19 mouse cellular contexts compared by ENCODE assay signal in genomic region chr5:122883237-122883636, GRCm38 (mm10).
"Had no signal": no experiment of that assay in that cellular context is flagged by ENCODE, and none has a peak within 500 bp of the region (broad histone marks: within the 10 kb centered on the region; RNA-seq: fewer than 3 reads in every experiment).

No protein-coding gene starts in this region.

- H3K4me2 ChIP-seq: limb, embryonic 12.5 days; limb, embryonic 15.5 days; liver, embryonic 11.5 days; lung, embryonic 14.5 days; midbrain, embryonic 12.5 days; midbrain, embryonic 15.5 days; neural tube, embryonic 12.5 days; neural tube, embryonic 15.5 days; stomach, embryonic 15.5 days had no signal

- H3K9ac ChIP-seq: limb, embryonic 12.5 days; limb, embryonic 15.5 days; liver, embryonic 14.5 days; liver, postnatal 0 days; lung, embryonic 14.5 days; midbrain, embryonic 12.5 days; midbrain, embryonic 15.5 days; neural tube, embryonic 12.5 days; neural tube, embryonic 15.5 days; stomach, embryonic 15.5 days had no signal

- ATAC-seq: liver, postnatal 0 days; midbrain, embryonic 15.5 days had no signal

- H3K9me3 ChIP-seq: limb, embryonic 12.5 days; limb, embryonic 15.5 days; midbrain, embryonic 12.5 days; midbrain, embryonic 15.5 days; neural tube, embryonic 12.5 days; neural tube, embryonic 15.5 days; stomach, embryonic 15.5 days had no signal

- DNase-seq: left cerebral cortex, postnatal 4 days; liver, postnatal 0 days; lung, embryonic 14.5 days; right cerebral cortex, adult 18-20 months; right cerebral cortex, postnatal 14 days; right cerebral cortex, postnatal 4 days; spleen, adult 18-20 months; thymus, adult 18-20 months; thymus, postnatal 36 days had no signal

- H3K27ac ChIP-seq: limb, embryonic 12.5 days; liver, embryonic 14.5 days; macrophage; midbrain, embryonic 12.5 days; midbrain, embryonic 15.5 days; neural tube, embryonic 12.5 days; neural tube, embryonic 15.5 days had no signal

- H3K27me3 ChIP-seq: limb, embryonic 12.5 days; limb, embryonic 15.5 days; midbrain, embryonic 12.5 days; midbrain, embryonic 15.5 days; neural tube, embryonic 12.5 days; neural tube, embryonic 15.5 days; stomach, embryonic 15.5 days had no signal

- H3K4me3 ChIP-seq: limb, embryonic 12.5 days; limb, embryonic 15.5 days; midbrain, embryonic 12.5 days; midbrain, embryonic 15.5 days; neural tube, embryonic 12.5 days; neural tube, embryonic 15.5 days; stomach, embryonic 15.5 days had no signal
